In genomic region chr2:128972301-128972700, GRCm38 (mm10) we compare ENCODE assay signal across 20 mouse cellular contexts. TPM values are rescaled to one million over a fixed set of nuclear protein-coding genes. Genes with fewer than 3 reads are reported as not detected.
DNase-seq lines count a peak whose midpoint lies in the region; ATAC-seq and TF ChIP-seq lines count a peak whose summit lies in the region.
"Had no signal": no experiment of that assay in that cellular context is flagged by ENCODE, and none has a peak within 500 bp of the region (broad histone marks: within the 10 kb centered on the region; RNA-seq: fewer than 3 reads in every experiment).

No protein-coding gene starts in this region.

- no peak for TF ChIP-seq EP300 in stomach, postnatal 0 days (optimal IDR thresholded peaks at IDR 0.05)

- H3K9me3 ChIP-seq in kidney, embryonic 14.5 days (ENCODE audit: control insufficient read depth, low read length): no peaks in the 10 kb centered on the region
- H3K9me3 ChIP-seq in liver, embryonic 11.5 days (ENCODE audit: control insufficient read depth, low read length): no peaks in the 10 kb centered on the region
- no peaks in the 10 kb centered on the region for H3K9me3 ChIP-seq in stomach, postnatal 0 days (ENCODE audit: control insufficient read depth, low read length)
- H3K9me3 ChIP-seq: embryonic facial prominence, embryonic 10.5 days; embryonic facial prominence, embryonic 12.5 days; forebrain, embryonic 13.5 days; forebrain, embryonic 15.5 days had no signal

- peak overlapping the region; percentile 100 for H3K27ac ChIP-seq in gastrocnemius, adult 2 months
- no peak overlapping the region for H3K27ac ChIP-seq in kidney, adult 2 months (ENCODE audit: insufficient read depth, low read depth, low read length)
- H3K27ac ChIP-seq in kidney, embryonic 14.5 days (ENCODE audit: low read depth, low read length): no peak overlapping the region
- peak overlapping the region; percentile 90 for H3K27ac ChIP-seq in liver, adult 2 months (replicated peaks; ENCODE audit: insufficient read depth, low read depth, low read length)
- H3K27ac ChIP-seq in liver, embryonic 11.5 days (ENCODE audit: low read depth, low read length): no peak overlapping the region
- H3K27ac ChIP-seq in brown adipose tissue, adult 24 weeks (replicated peaks; ENCODE audit: low read depth, low read length): peak overlapping the region; percentile 95
- H3K27ac ChIP-seq in stomach, postnatal 0 days (replicated peaks): no peak overlapping the region
- H3K27ac ChIP-seq: embryonic facial prominence, embryonic 10.5 days; embryonic facial prominence, embryonic 12.5 days; forebrain, embryonic 13.5 days; forebrain, embryonic 15.5 days had no signal

- no peak for DNase-seq in gastrocnemius, adult 2 months
- no peak for DNase-seq in gastrocnemius, postnatal 14 days
- peak; percentile 43 for DNase-seq in kidney, adult 2 months
- peak; percentile 80 for DNase-seq in liver, adult 2 months (ENCODE audit: extremely low read depth, low read depth, low spot score)
- DNase-seq in liver, embryonic 11.5 days (ENCODE audit: low spot score): no peak
- DNase-seq in stomach, postnatal 0 days (ENCODE audit: low spot score): no peak
- DNase-seq: adrenal gland, adult 8-10 months; adrenal gland, postnatal 25 days; cerebellum, adult 11-12 months; cerebellum, adult 2 months; cerebellum, adult 9-10 months; cerebellum, postnatal 10 days; cerebellum, postnatal 25 days; forebrain, postnatal 0 days had no signal

- ATAC-seq in kidney, embryonic 14.5 days (ENCODE audit: low FRiP score, low TSS enrichment): no peak
- ATAC-seq in liver, embryonic 11.5 days (replicated peaks; ENCODE audit: low FRiP score): no peak
- ATAC-seq in stomach, postnatal 0 days (ENCODE audit: low FRiP score, low TSS enrichment): no peak
- ATAC-seq: forebrain, embryonic 13.5 days; forebrain, embryonic 15.5 days; forebrain, postnatal 0 days had no signal

- intact Hi-C loops in gastrocnemius, adult 2 months (cut with DNase I): no loop called here
- intact Hi-C loops in gastrocnemius, postnatal 14 days (cut with DNase I; ENCODE audit: low total_unique reads): no loop called here

- H3K9ac ChIP-seq in kidney, embryonic 14.5 days (ENCODE audit: low read depth, low read length): no peak overlapping the region
- no peak overlapping the region for H3K9ac ChIP-seq in liver, adult 2 months (ENCODE audit: low read depth, low read length)
- H3K9ac ChIP-seq in liver, embryonic 11.5 days (ENCODE audit: low read depth, low read length): no peak overlapping the region
- H3K9ac ChIP-seq in stomach, postnatal 0 days (ENCODE audit: low read length): no peak overlapping the region
- H3K9ac ChIP-seq: embryonic facial prominence, embryonic 12.5 days; forebrain, embryonic 13.5 days; forebrain, embryonic 15.5 days; forebrain, postnatal 0 days had no signal

- peak overlapping the region; percentile 30; the same call in 1 of the 2 replicates for H3K4me3 ChIP-seq in gastrocnemius, adult 2 months
- no peak overlapping the region for H3K4me3 ChIP-seq in kidney, adult 2 months (ENCODE audit: insufficient read depth, low read depth, low read length)
- H3K4me3 ChIP-seq in kidney, embryonic 14.5 days (ENCODE audit: low read length): no peak overlapping the region
- no peak overlapping the region for H3K4me3 ChIP-seq in liver, adult 2 months (ENCODE audit: insufficient read depth, low read depth, low read length)
- no peak overlapping the region for H3K4me3 ChIP-seq in liver, embryonic 11.5 days (ENCODE audit: low read depth, low read length)
- H3K4me3 ChIP-seq in brown adipose tissue, adult 24 weeks (ENCODE audit: insufficient read depth, low read depth, low read length): no peak overlapping the region
- no peak overlapping the region for H3K4me3 ChIP-seq in stomach, postnatal 0 days (ENCODE audit: low read depth, low read length)
- H3K4me3 ChIP-seq: embryonic facial prominence, embryonic 10.5 days; embryonic facial prominence, embryonic 12.5 days; forebrain, embryonic 13.5 days; forebrain, embryonic 15.5 days had no signal

- no peaks in the 10 kb centered on the region for H3K79me2 ChIP-seq in liver, adult 2 months (ENCODE audit: control insufficient read depth, insufficient read depth, low read length)

- no peak for TF ChIP-seq CTCF in gastrocnemius, adult 2 months (IDR thresholded peaks at IDR 0.05)
- no peak for TF ChIP-seq CTCF in kidney, adult 2 months (conservative IDR thresholded peaks at IDR 0.05; ENCODE audit: insufficient read depth, insufficient read length, low read depth, low read length)
- no peak for TF ChIP-seq CTCF in liver, adult 2 months (IDR thresholded peaks at IDR 0.05; ENCODE audit: low read depth, low read length)
- no peak for TF ChIP-seq CTCF in stomach, postnatal 0 days (IDR thresholded peaks at IDR 0.05; ENCODE audit: low read depth)

- no peaks in the 10 kb centered on the region for H3K36me3 ChIP-seq in kidney, adult 2 months (ENCODE audit: control insufficient read depth, insufficient read depth, low read length)
- no peaks in the 10 kb centered on the region for H3K36me3 ChIP-seq in kidney, embryonic 14.5 days (ENCODE audit: control insufficient read depth, insufficient read depth, low read length)
- no peaks in the 10 kb centered on the region for H3K36me3 ChIP-seq in liver, adult 2 months (ENCODE audit: control insufficient read depth, insufficient read depth, low read length)
- H3K36me3 ChIP-seq in liver, embryonic 11.5 days (ENCODE audit: control insufficient read depth, insufficient read depth, low read length): no peaks in the 10 kb centered on the region
- no peaks in the 10 kb centered on the region for H3K36me3 ChIP-seq in stomach, postnatal 0 days (ENCODE audit: control insufficient read depth, insufficient read depth, low read length)
- H3K36me3 ChIP-seq: embryonic facial prominence, embryonic 10.5 days; embryonic facial prominence, embryonic 12.5 days; forebrain, embryonic 15.5 days had no signal

- no peaks in the 10 kb centered on the region for H3K27me3 ChIP-seq in kidney, adult 2 months (replicated peaks; ENCODE audit: control insufficient read depth, insufficient read depth, low read length)
- no peaks in the 10 kb centered on the region for H3K27me3 ChIP-seq in kidney, embryonic 14.5 days (ENCODE audit: control insufficient read depth, insufficient read depth, low read length)
- H3K27me3 ChIP-seq in liver, adult 2 months (ENCODE audit: control insufficient read depth, insufficient read depth, low read length): no peaks in the 10 kb centered on the region
- no peaks in the 10 kb centered on the region for H3K27me3 ChIP-seq in liver, embryonic 11.5 days (replicated peaks; ENCODE audit: control insufficient read depth, insufficient read depth, low read length)
- H3K27me3 ChIP-seq in stomach, postnatal 0 days (ENCODE audit: control insufficient read depth, insufficient read depth, low read length): no peaks in the 10 kb centered on the region
- H3K27me3 ChIP-seq: embryonic facial prominence, embryonic 12.5 days; forebrain, embryonic 13.5 days; forebrain, embryonic 15.5 days had no signal

- no peak for TF ChIP-seq POLR2A in kidney, adult 2 months (IDR thresholded peaks at IDR 0.05; ENCODE audit: low read depth, low read length)
- no peak for TF ChIP-seq POLR2A in liver, adult 2 months (IDR thresholded peaks at IDR 0.05; ENCODE audit: extremely low read depth, insufficient read depth, low read length)

- no peak overlapping the region for H3K4me2 ChIP-seq in kidney, embryonic 14.5 days (replicated peaks; ENCODE audit: low read depth, low read length)
- no peak overlapping the region for H3K4me2 ChIP-seq in liver, embryonic 11.5 days
- no peak overlapping the region for H3K4me2 ChIP-seq in stomach, postnatal 0 days (replicated peaks; ENCODE audit: low read depth)
- H3K4me2 ChIP-seq: embryonic facial prominence, embryonic 12.5 days; forebrain, embryonic 13.5 days; forebrain, embryonic 15.5 days had no signal

- H3K4me1 ChIP-seq in kidney, adult 2 months (ENCODE audit: control insufficient read depth, insufficient read depth, low read length): peaks cover 8% of the 10 kb centered on the region; the same call in 1 of the 2 replicates
- no peaks in the 10 kb centered on the region for H3K4me1 ChIP-seq in kidney, embryonic 14.5 days (ENCODE audit: control insufficient read depth, insufficient read depth, low read length)
- H3K4me1 ChIP-seq in liver, adult 2 months (ENCODE audit: control insufficient read depth, insufficient read depth, low read length): peaks cover 13% of the 10 kb centered on the region
- H3K4me1 ChIP-seq in liver, embryonic 11.5 days (replicated peaks; ENCODE audit: control insufficient read depth, insufficient read depth, low read length): no peaks in the 10 kb centered on the region
- H3K4me1 ChIP-seq in brown adipose tissue, adult 24 weeks (ENCODE audit: control insufficient read depth, insufficient read depth, insufficient read length, low read length): no peaks in the 10 kb centered on the region; the same call in 1 of the 2 replicates
- no peaks in the 10 kb centered on the region for H3K4me1 ChIP-seq in stomach, postnatal 0 days (replicated peaks; ENCODE audit: control insufficient read depth, insufficient read depth)
- H3K4me1 ChIP-seq: embryonic facial prominence, embryonic 12.5 days; forebrain, embryonic 15.5 days had no signal

RNA-seq across cellular contexts. Expression of gene Gm10762, which starts 4.8 kb away (rescaled TPM):
- 10 to 100 TPM; 12.6 to 13.9 TPM for total RNA-seq in gastrocnemius, adult 2 months (2021)
- total RNA-seq in gastrocnemius, postnatal 14 days (2021): 10 to 100 TPM; 13.8 to 16.8 TPM
- polyA plus RNA-seq in kidney, adult 2 months (2012; rRNA removed): 5.7 and 7.0 TPM in 2 replicates
- polyA plus RNA-seq in kidney, embryonic 14.5 days (2014; fragmentation: Nextera tagmentation; extraction: Ambion mirVana): 14.1 and 14.6 TPM in 2 replicates
- total RNA-seq in liver, adult 2 months (2014; rRNA removed): 4.8 and 8.1 TPM in 2 replicates
- polyA plus RNA-seq in liver, adult 2 months (2012; rRNA removed): 5.8 and 6.3 TPM in 2 replicates
- polyA plus RNA-seq in liver, embryonic 11.5 days (2014; fragmentation: Nextera tagmentation; extraction: Ambion mirVana): 7.5 and 8.7 TPM in 2 replicates
- polyA plus RNA-seq in brown adipose tissue, adult 24 weeks (2012; ENCODE audit: insufficient read depth, insufficient read length, missing spikeins): 13.5 and 22.9 TPM in 2 replicates
- polyA plus RNA-seq in stomach, postnatal 0 days (2015; fragmentation: Nextera tagmentation; extraction: Ambion mirVana): 11.5 and 11.8 TPM in 2 replicates

RNA-seq across cellular contexts. Expression of gene Zc3h6, which starts 5.1 kb away (rescaled TPM):
- total RNA-seq in gastrocnemius, adult 2 months (2021): 1 to 10 TPM; 5.0 to 9.0 TPM
- 1 to 10 TPM; 4.6 to 6.8 TPM for total RNA-seq in gastrocnemius, postnatal 14 days (2021)
- polyA plus RNA-seq in kidney, adult 2 months (2012; rRNA removed): 1.0 and 1.2 TPM in 2 replicates
- 1.5 and 1.8 TPM in 2 replicates for polyA plus RNA-seq in kidney, embryonic 14.5 days (2014; fragmentation: Nextera tagmentation; extraction: Ambion mirVana)
- total RNA-seq in liver, adult 2 months (2014; rRNA removed): 2.1 and 2.5 TPM in 2 replicates
- 0.20 TPM in 2 replicates for polyA plus RNA-seq in liver, adult 2 months (2012; rRNA removed)
- 0.84 and 1.3 TPM in 2 replicates for polyA plus RNA-seq in liver, embryonic 11.5 days (2014; fragmentation: Nextera tagmentation; extraction: Ambion mirVana)
- 3.1 and 4.1 TPM in 2 replicates for polyA plus RNA-seq in brown adipose tissue, adult 24 weeks (2012; ENCODE audit: insufficient read depth, insufficient read length, missing spikeins)
- 2.3 and 2.6 TPM in 2 replicates for polyA plus RNA-seq in stomach, postnatal 0 days (2015; fragmentation: Nextera tagmentation; extraction: Ambion mirVana)

RNA-seq across cellular contexts. Expression of gene Zc3h8, which starts 28.4 kb away (rescaled TPM):
- total RNA-seq in gastrocnemius, adult 2 months (2021): 1 to 10 TPM; 8.4 to 9.7 TPM
- 1 to 10 TPM; 4.5 to 5.8 TPM for total RNA-seq in gastrocnemius, postnatal 14 days (2021)
- polyA plus RNA-seq in kidney, adult 2 months (2012; rRNA removed): 1.3 and 2.5 TPM in 2 replicates
- 10.8 and 12.4 TPM in 2 replicates for polyA plus RNA-seq in kidney, embryonic 14.5 days (2014; fragmentation: Nextera tagmentation; extraction: Ambion mirVana)
- 1.4 and 3.0 TPM in 2 replicates for total RNA-seq in liver, adult 2 months (2014; rRNA removed)
- 0.52 and 0.72 TPM in 2 replicates for polyA plus RNA-seq in liver, adult 2 months (2012; rRNA removed)
- polyA plus RNA-seq in liver, embryonic 11.5 days (2014; fragmentation: Nextera tagmentation; extraction: Ambion mirVana): 9.2 and 11.9 TPM in 2 replicates
- polyA plus RNA-seq in brown adipose tissue, adult 24 weeks (2012; ENCODE audit: insufficient read depth, insufficient read length, missing spikeins): 5.8 and 8.0 TPM in 2 replicates
- 4.6 and 4.8 TPM in 2 replicates for polyA plus RNA-seq in stomach, postnatal 0 days (2015; fragmentation: Nextera tagmentation; extraction: Ambion mirVana)

Comparison
In these comparisons a context has a peak if more than half of its experiments do, and no peak if none do; other contexts are left out.
1. DNase-seq: peak in kidney, adult 2 months (single experiment) and liver, adult 2 months (single experiment); none in gastrocnemius, adult 2 months (single experiment), gastrocnemius, postnatal 14 days (single experiment), liver, embryonic 11.5 days (single experiment) and stomach, postnatal 0 days (single experiment).
2. H3K27ac ChIP-seq: peak in gastrocnemius, adult 2 months (single experiment), liver, adult 2 months (single experiment) and brown adipose tissue, adult 24 weeks (single experiment); none in kidney, adult 2 months (single experiment), kidney, embryonic 14.5 days (single experiment), liver, embryonic 11.5 days (single experiment) and stomach, postnatal 0 days (single experiment).